Mouse (Mus musculus): Measurements from ENCODE around the gene Tfpi. TPM values are rescaled to one million over a fixed set of nuclear protein-coding genes. Genes with fewer than 3 reads are reported as not detected.

The Tfpi gene
- polyA plus RNA-seq, 1 experiment: 4.6 TPM

DNA sequence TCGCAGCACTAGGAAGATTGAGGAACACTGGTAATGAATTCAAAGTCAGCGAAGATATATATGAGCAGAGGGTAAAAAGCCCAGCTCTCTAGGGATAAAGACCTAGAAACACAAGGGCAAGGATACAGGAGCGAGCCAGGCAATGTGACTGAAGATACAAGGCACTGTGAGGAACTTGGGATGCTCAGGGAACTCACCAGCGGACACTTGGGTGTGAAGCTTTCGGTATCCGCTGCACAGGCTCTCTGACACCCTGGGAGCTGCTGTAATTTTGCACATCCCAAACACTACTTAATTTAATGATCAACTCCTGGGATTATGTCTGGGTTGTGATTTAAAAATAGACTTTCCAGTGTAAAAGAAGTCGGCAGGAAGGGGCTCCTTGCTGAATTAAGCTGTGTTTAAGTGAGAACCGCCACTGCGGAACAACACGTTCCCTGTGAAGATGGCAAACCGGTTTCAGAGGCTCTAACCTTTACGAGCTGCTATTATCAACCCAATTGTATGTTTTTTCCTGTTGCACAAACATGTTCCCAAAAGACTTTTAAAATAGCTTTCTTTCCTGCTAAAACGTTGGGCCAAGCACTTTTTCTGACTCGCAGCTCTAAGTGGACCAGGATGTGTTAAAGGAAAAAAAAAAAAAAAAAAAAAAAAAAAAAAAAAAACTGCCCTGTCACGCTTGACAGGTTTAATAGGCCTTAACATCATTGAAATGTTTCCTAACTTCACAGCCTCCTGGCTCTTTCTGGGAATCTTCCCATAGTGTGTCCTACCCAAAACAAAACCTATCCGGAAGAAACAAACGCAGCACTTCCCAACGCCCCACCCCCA lies 89.8 kb downstream of the Tfpi start:
- no peak overlapping the region for H3K4me3 ChIP-seq (ENCODE audit: insufficient read depth, low read length)

GRCm38 (mm10) chr2:84384911-84385693 lies 91.5 kb downstream of the Tfpi start:
- H3K4me3 ChIP-seq (ENCODE audit: insufficient read depth, low read length): no peak overlapping the region
- H3K27ac ChIP-seq (ENCODE audit: insufficient read depth, low read length): no peak overlapping the region
- TF ChIP-seq POLR2A (IDR thresholded peaks at IDR 0.05; ENCODE audit: extremely low read depth, insufficient read depth, low read length) (no peak), CTCF (IDR thresholded peaks at IDR 0.05; ENCODE audit: extremely low read depth, insufficient read depth, low read length) (no peak)
- no peaks in the 10 kb centered on the region for H3K4me1 ChIP-seq (ENCODE audit: control insufficient read depth, insufficient read depth, low read length)

More for the DNA sequence above, 89.8 kb downstream of the Tfpi start:
- H3K27ac ChIP-seq (ENCODE audit: insufficient read depth, low read length): no peak overlapping the region
- TF ChIP-seq CTCF (IDR thresholded peaks at IDR 0.05; ENCODE audit: extremely low read depth, insufficient read depth, low read length) (no peak), POLR2A (IDR thresholded peaks at IDR 0.05; ENCODE audit: extremely low read depth, insufficient read depth, low read length) (no peak)
- no peaks in the 10 kb centered on the region for H3K4me1 ChIP-seq (ENCODE audit: control insufficient read depth, insufficient read depth, low read length)

- Histone ChIP-seq H3K4me3 (ENCODE audit: insufficient read depth, low read length) (no peak overlapping the region), H3K27ac (ENCODE audit: insufficient read depth, low read length) (no peak overlapping the region), H3K4me1 (ENCODE audit: control insufficient read depth, insufficient read depth, low read length) (no peaks in the 10 kb centered on the region)
- no peak for TF ChIP-seq POLR2A (IDR thresholded peaks at IDR 0.05; ENCODE audit: extremely low read depth, insufficient read depth, low read length)
- no peak for TF ChIP-seq CTCF (IDR thresholded peaks at IDR 0.05; ENCODE audit: extremely low read depth, insufficient read depth, low read length)
These were observed 92.7 kb downstream of the Tfpi start for GRCm38 (mm10) chr2:84383828-84384227.

Other genes with a start within 250 kb of the Tfpi start
- 3.7 and 3.8 TPM in 2 replicates for gene Calcrl, start 51.4 kb downstream of the Tfpi start, polyA plus RNA-seq (2012; rRNA removed)
- gene Ctnnd1, start 174.0 kb upstream of the Tfpi start, polyA plus RNA-seq (2012; rRNA removed): 42.1 and 42.6 TPM in 2 replicates
- not detected in 2 replicates for gene Btbd18, start 182.3 kb upstream of the Tfpi start, polyA plus RNA-seq (2012; rRNA removed)
- 50.4 and 53.7 TPM in 2 replicates for gene Selenoh, start 194.0 kb upstream of the Tfpi start, polyA plus RNA-seq (2012; rRNA removed)
- not detected in 2 replicates for gene Gm28635, start 201.3 kb upstream of the Tfpi start, polyA plus RNA-seq (2012; rRNA removed)
- gene Med19, start 201.6 kb upstream of the Tfpi start, polyA plus RNA-seq (2012; rRNA removed): 26.8 and 28.2 TPM in 2 replicates
- gene Tmx2, start 202.4 kb upstream of the Tfpi start, polyA plus RNA-seq (2012; rRNA removed): 264 and 274 TPM in 2 replicates
- gene Zdhhc5, start 238.4 kb upstream of the Tfpi start, polyA plus RNA-seq (2012; rRNA removed): 27.5 and 29.7 TPM in 2 replicates

Measured in cortical plate, adult 2 months (tissue).